11 mouse cellular contexts compared by ENCODE assay signal in the genomic region with DNA sequence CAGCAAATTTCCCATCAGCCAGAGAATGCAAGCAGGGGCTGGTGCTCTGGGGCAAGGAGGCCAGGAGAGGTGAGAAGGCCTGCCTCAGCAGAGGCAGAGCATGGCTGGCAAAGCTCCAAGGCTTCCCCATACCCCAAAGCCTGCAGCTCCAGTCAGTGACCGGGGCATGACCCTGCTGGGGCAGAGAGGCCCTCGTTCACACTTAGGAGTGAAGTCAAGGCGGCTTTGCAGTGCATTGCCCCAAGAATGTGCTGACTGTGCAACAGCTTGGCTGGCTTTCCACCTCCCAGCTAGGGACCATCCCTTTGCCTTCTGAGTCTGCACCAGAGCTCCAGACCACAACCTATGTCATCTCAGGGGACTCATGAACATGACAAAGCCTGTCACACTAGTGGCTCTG.
DNase-seq lines count a peak whose midpoint lies in the region; ATAC-seq lines count a peak whose summit lies in the region.
"Had no signal": no experiment of that assay in that cellular context is flagged by ENCODE, and none has a peak within 500 bp of the region (broad histone marks: within the 10 kb centered on the region; RNA-seq: fewer than 3 reads in every experiment).

No protein-coding gene starts in this region.

- no peak overlapping the region for H3K9ac ChIP-seq in embryonic facial prominence, embryonic 14.5 days (ENCODE audit: low read depth, low read length)
- no peak overlapping the region for H3K9ac ChIP-seq in limb, embryonic 13.5 days
- H3K9ac ChIP-seq: hindbrain, embryonic 13.5 days; limb, embryonic 15.5 days had no signal

- H3K4me2 ChIP-seq in embryonic facial prominence, embryonic 14.5 days (ENCODE audit: low read depth, low read length) = no peak overlapping the region
- no peak overlapping the region for H3K4me2 ChIP-seq in limb, embryonic 13.5 days (replicated peaks)
- H3K4me2 ChIP-seq: hindbrain, embryonic 13.5 days; limb, embryonic 15.5 days had no signal

- no peak overlapping the region for H3K4me3 ChIP-seq in embryonic facial prominence, embryonic 14.5 days (ENCODE audit: low read depth, low read length)
- no peak overlapping the region for H3K4me3 ChIP-seq in embryonic facial prominence, embryonic 10.5 days
- H3K4me3 ChIP-seq in limb, embryonic 13.5 days = no peak overlapping the region
- no peak overlapping the region for H3K4me3 ChIP-seq in limb, embryonic 10.5 days
- H3K4me3 ChIP-seq: hindbrain, embryonic 13.5 days; limb, embryonic 15.5 days had no signal

- DNase-seq in embryonic facial prominence, embryonic 14.5 days (ENCODE audit: low spot score) = no peak
- no peak for DNase-seq in embryonic facial prominence, embryonic 10.5 days (ENCODE audit: low spot score)
- no peak for DNase-seq in limb, embryonic 10.5 days (ENCODE audit: low spot score)
- DNase-seq in embryo, embryonic 9.5 days (ENCODE audit: extremely low spot score) = peak; percentile 41
- peak; percentile 81 for DNase-seq in kidney, postnatal 14 days
- DNase-seq in gastrocnemius, postnatal 25 days = no peak
- DNase-seq in left cerebral cortex, adult 18-20 months (ENCODE audit: low spot score in 2 of 2) = no peak
- DNase-seq: cerebellum, adult 11 months had no signal

- H3K9me3 ChIP-seq in embryonic facial prominence, embryonic 14.5 days (ENCODE audit: control insufficient read depth, low read length) = no peaks in the 10 kb centered on the region
- no peaks in the 10 kb centered on the region for H3K9me3 ChIP-seq in embryonic facial prominence, embryonic 10.5 days
- no peaks in the 10 kb centered on the region for H3K9me3 ChIP-seq in limb, embryonic 13.5 days
- H3K9me3 ChIP-seq in limb, embryonic 10.5 days (replicated peaks) = no peaks in the 10 kb centered on the region
- H3K9me3 ChIP-seq: hindbrain, embryonic 13.5 days; limb, embryonic 15.5 days had no signal

- peak; percentile 22; the same call in 1 of the 2 replicates for ATAC-seq in embryonic facial prominence, embryonic 14.5 days (ENCODE audit: low read depth)
- peak; percentile 54 for ATAC-seq in limb, embryonic 13.5 days (ENCODE audit: low FRiP score, low read depth)

- H3K27me3 ChIP-seq in embryonic facial prominence, embryonic 14.5 days (replicated peaks; ENCODE audit: control insufficient read depth, insufficient read depth, low read length) = no peaks in the 10 kb centered on the region
- 0 out of 2 replicates have a peak, but pooled peaks cover 5% of the 10 kb centered on the region for H3K27me3 ChIP-seq in embryonic facial prominence, embryonic 10.5 days (replicated peaks; ENCODE audit: low read depth, poor library complexity, severe bottlenecking)
- H3K27me3 ChIP-seq in limb, embryonic 13.5 days = peaks cover 99% of the 10 kb centered on the region
- peaks cover 100% of the 10 kb centered on the region for H3K27me3 ChIP-seq in limb, embryonic 10.5 days (ENCODE audit: low read depth, poor library complexity, severe bottlenecking)
- H3K27me3 ChIP-seq: hindbrain, embryonic 13.5 days had no signal

- 20% methylated on average over 1 of the region's 3 CpGs for WGBS in embryonic facial prominence, embryonic 14.5 days
- 45% methylated on average over 3 of the region's 3 CpGs for WGBS in embryonic facial prominence, embryonic 10.5 days
- 26% methylated on average over 3 of the region's 3 CpGs for WGBS in limb, embryonic 13.5 days
- WGBS in limb, embryonic 10.5 days = 17% methylated on average over 3 of the region's 3 CpGs

- no peaks in the 10 kb centered on the region for H3K36me3 ChIP-seq in embryonic facial prominence, embryonic 14.5 days (ENCODE audit: control insufficient read depth, insufficient read depth, low read length)
- no peaks in the 10 kb centered on the region for H3K36me3 ChIP-seq in embryonic facial prominence, embryonic 10.5 days (replicated peaks)
- H3K36me3 ChIP-seq in limb, embryonic 13.5 days = no peaks in the 10 kb centered on the region
- no peaks in the 10 kb centered on the region for H3K36me3 ChIP-seq in limb, embryonic 10.5 days
- H3K36me3 ChIP-seq: hindbrain, embryonic 13.5 days; limb, embryonic 15.5 days had no signal

- H3K27ac ChIP-seq in embryonic facial prominence, embryonic 14.5 days (replicated peaks; ENCODE audit: low read depth, low read length) = no peak overlapping the region
- no peak overlapping the region for H3K27ac ChIP-seq in embryonic facial prominence, embryonic 10.5 days (replicated peaks)
- H3K27ac ChIP-seq in limb, embryonic 13.5 days = no peak overlapping the region
- H3K27ac ChIP-seq in limb, embryonic 10.5 days = no peak overlapping the region
- H3K27ac ChIP-seq: hindbrain, embryonic 13.5 days; limb, embryonic 15.5 days had no signal

- H3K4me1 ChIP-seq in embryonic facial prominence, embryonic 14.5 days (ENCODE audit: control insufficient read depth, insufficient read depth, low read length) = peaks cover 3% of the 10 kb centered on the region; the same call in 1 of the 2 replicates
- peaks cover 34% of the 10 kb centered on the region for H3K4me1 ChIP-seq in embryonic facial prominence, embryonic 10.5 days
- peaks cover 52% of the 10 kb centered on the region for H3K4me1 ChIP-seq in limb, embryonic 13.5 days
- H3K4me1 ChIP-seq in limb, embryonic 10.5 days = peaks cover 16% of the 10 kb centered on the region
- H3K4me1 ChIP-seq: hindbrain, embryonic 13.5 days had no signal

Comparison
In these comparisons a context has a peak if more than half of its experiments do, and no peak if none do; other contexts are left out.
1. DNase-seq: peak in embryo, embryonic 9.5 days (single experiment) and kidney, postnatal 14 days (single experiment); none in embryonic facial prominence, embryonic 14.5 days (single experiment), embryonic facial prominence, embryonic 10.5 days (single experiment), limb, embryonic 10.5 days (single experiment), gastrocnemius, postnatal 25 days (single experiment) and left cerebral cortex, adult 18-20 months (0 of 2).